Mouse (Mus musculus) layer of hippocampus, adult 2 months (tissue): ENCODE data around the gene Cldn9. TPM values are rescaled to one million over a fixed set of nuclear protein-coding genes. Genes with fewer than 3 reads are reported as not detected.

Source experiments
- DNase-seq, 2 experiments: peaks; one replicate each; pipeline ENCODE4 v3.0.0; 2022; ENCODE audit warnings: low spot score in 2 of 2
- H3K27ac ChIP-seq: fragments of 200-600 bp; 2 replicates; pipeline ENCODE4 v1.8.1; 2022
- H3K4me3 ChIP-seq: fragments of 200-600 bp; 2 replicates; pipeline ENCODE4 v1.8.1; 2022; ENCODE audit warnings: mild to moderate bottlenecking
- CTCF ChIP-seq: fragments of 200-600 bp; conservative IDR thresholded peaks from 2 replicates; pipeline ENCODE4 v1.8.1; 2022; ENCODE audit warnings: antibody characterized with exemption, mild to moderate bottlenecking, moderate library complexity
- total RNA-seq, 2 experiments: library from RNA; stranded (reverse); gene quantifications; 2 replicates each; pipeline ENCODE4 v1.2.3; 2021

Gene Cldn9
- total RNA-seq, 2 experiments from 2014 or later = 0.25 TPM; not detected in 1

GRCm38 (mm10) chr17:23703301-23703700, 19.5 kb upstream of the Cldn9 start:
- no peak overlapping the region for H3K27ac ChIP-seq
- TF ChIP-seq CTCF = no peak
- no peak overlapping the region for H3K4me3 ChIP-seq
- DNase-seq = no peak

- peak; percentile 84 for TF ChIP-seq CTCF
- Histone ChIP-seq H3K4me3 (peak overlapping the region; percentile 59), H3K27ac (peak overlapping the region; percentile 71)
- peak; percentile 90 to 91 for DNase-seq
Measured at GRCm38 (mm10) chr17:23700079-23700478, 16.3 kb upstream of the Cldn9 start.

- H3K4me3 ChIP-seq = peak overlapping the region; percentile 59
- TF ChIP-seq CTCF = 0 out of 2 replicates have a peak, but pooled peaks have one; percentile 13
- peak overlapping the region; percentile 71 for H3K27ac ChIP-seq
- DNase-seq = no peak
Measured at GRCm38 (mm10) chr17:23699131-23700077, 15.6 kb upstream of the Cldn9 start.

- DNase-seq = no peak
- Histone ChIP-seq H3K4me3 (no peak overlapping the region), H3K27ac (no peak overlapping the region)
- no peak for TF ChIP-seq CTCF
Measured at GRCm38 (mm10) chr17:23695801-23696200, 12.0 kb upstream of the Cldn9 start.

- Histone ChIP-seq H3K27ac (no peak overlapping the region), H3K4me3 (no peak overlapping the region)
- TF ChIP-seq CTCF = no peak
- no peak for DNase-seq
Measured at GRCm38 (mm10) chr17:23694491-23694890, 10.7 kb upstream of the Cldn9 start.

GRCm38 (mm10) chr17:23683226-23683625, 600 bp downstream of the Cldn9 start:
- TF ChIP-seq CTCF = no peak
- Histone ChIP-seq H3K4me3 (no peak overlapping the region), H3K27ac (no peak overlapping the region)
- no peak for DNase-seq

- H3K27ac ChIP-seq = no peak overlapping the region
- TF ChIP-seq CTCF = no peak
- H3K4me3 ChIP-seq = no peak overlapping the region
- no peak for DNase-seq
Measured at GRCm38 (mm10) chr17:23682530-23682929, 1.3 kb downstream of the Cldn9 start.

- DNase-seq = no peak
- Histone ChIP-seq H3K27ac (no peak overlapping the region), H3K4me3 (no peak overlapping the region)
- TF ChIP-seq CTCF = no peak
Measured at GRCm38 (mm10) chr17:23682092-23682491, 1.7 kb downstream of the Cldn9 start.

- DNase-seq = no peak
- Histone ChIP-seq H3K4me3 (no peak overlapping the region), H3K27ac (no peak overlapping the region)
- TF ChIP-seq CTCF = no peak
Measured at GRCm38 (mm10) chr17:23681086-23681485, 2.7 kb downstream of the Cldn9 start.

GRCm38 (mm10) chr17:23680336-23680735, 3.5 kb downstream of the Cldn9 start:
- Histone ChIP-seq H3K27ac (no peak overlapping the region), H3K4me3 (no peak overlapping the region)
- DNase-seq = no peak
- no peak for TF ChIP-seq CTCF

- H3K27ac ChIP-seq = no peak within 1 kb of the TSS
- no peak for TF ChIP-seq CTCF
- no peak within 1 kb of the TSS for H3K4me3 ChIP-seq
- DNase-seq = no peak
Measured at GRCm38 (mm10) chr17:23679127-23679835, 4.5 kb downstream of the Cldn9 start, which contains the start of gene Cldn6. Gene Cldn6, plus strand, starts transcription at chr17:23679249.

- peak; percentile 69 to 77 for DNase-seq
- TF ChIP-seq CTCF = no peak
- H3K4me3 ChIP-seq = peak within 1 kb of the TSS; percentile 72
- peak within 1 kb of the TSS; percentile 72; the same call in 1 of the 2 replicates for H3K27ac ChIP-seq
Measured at GRCm38 (mm10) chr17:23677236-23677679, 6.6 kb downstream of the Cldn9 start, which contains the start of gene Tnfrsf12a. Gene Tnfrsf12a, minus strand, starts transcription at chr17:23677468.

- peak overlapping the region; percentile 72; the same call in 1 of the 2 replicates for H3K27ac ChIP-seq
Measured at GRCm38 (mm10) chr17:23676473-23677031, 7.3 kb downstream of the Cldn9 start.

More at GRCm38 (mm10) chr17:23676473-23677031, 7.3 kb downstream of the Cldn9 start:
- peak overlapping the region; percentile 72 for H3K4me3 ChIP-seq
- no peak for TF ChIP-seq CTCF
- no peak for DNase-seq
